Mouse (Mus musculus): ENCODE measurements around the gene Kcnj9. TPM values are rescaled to one million over a fixed set of nuclear protein-coding genes. Genes with fewer than 3 reads are reported as not detected.

Kcnj9 gene
- polyA plus RNA-seq, 1 experiment from 2014 or later, result not detected

DNA sequence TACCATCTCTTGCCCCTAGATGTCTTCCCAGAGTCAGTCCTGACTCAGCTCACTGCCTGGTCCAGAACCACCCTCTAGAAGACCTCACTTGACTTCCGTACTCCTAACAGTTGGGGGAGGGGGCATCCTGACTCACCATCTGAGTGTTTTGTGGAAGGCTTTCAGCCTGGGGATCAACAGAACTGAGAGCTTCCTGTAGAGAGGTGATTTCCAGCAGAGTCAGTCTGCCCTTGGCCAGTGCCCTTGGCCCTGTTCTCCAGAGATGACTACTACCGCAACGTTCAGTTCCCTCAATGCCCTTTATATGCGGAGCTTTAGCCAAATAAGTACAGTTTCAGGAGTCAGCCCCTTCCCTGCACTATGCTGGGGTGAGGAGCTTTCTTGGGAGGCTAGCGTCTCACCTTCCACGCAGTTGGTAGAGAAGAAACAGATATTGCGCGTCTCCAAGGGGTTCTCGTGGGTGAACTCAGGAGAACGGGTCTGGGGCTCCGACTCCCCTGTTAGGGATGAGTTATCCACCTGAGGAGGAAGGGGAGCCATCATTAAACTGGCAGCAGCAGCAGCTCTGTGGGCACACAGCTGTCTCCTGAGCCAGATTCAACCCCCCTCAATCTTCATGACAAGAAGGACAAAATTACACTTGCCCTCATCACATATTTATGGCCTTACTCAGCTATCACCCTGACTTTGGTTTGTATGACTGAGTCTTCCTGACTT lies 40.1 kb downstream of the Kcnj9 start:
- H3K9ac ChIP-seq, result no peak overlapping the region
- peaks cover 75% of the 10 kb centered on the region for H3K36me3 ChIP-seq
- H3K4me2 ChIP-seq, result no peak overlapping the region
- 90% methylated on average over 11 of the region's 11 CpGs for WGBS
- H3K27ac ChIP-seq (ENCODE audit: poor library complexity, severe bottlenecking), result no peak overlapping the region
- H3K4me1 ChIP-seq (replicated peaks), result no peaks in the 10 kb centered on the region
- no peak overlapping the region for H3K4me3 ChIP-seq
- H3K27me3 ChIP-seq (replicated peaks), result 0 out of 2 replicates have a peak, but pooled peaks cover 2% of the 10 kb centered on the region
- ATAC-seq (ENCODE audit: insufficient number of reproducible peaks, low FRiP score), result no peak
- H3K9me3 ChIP-seq (replicated peaks), result no peaks in the 10 kb centered on the region

DNA sequence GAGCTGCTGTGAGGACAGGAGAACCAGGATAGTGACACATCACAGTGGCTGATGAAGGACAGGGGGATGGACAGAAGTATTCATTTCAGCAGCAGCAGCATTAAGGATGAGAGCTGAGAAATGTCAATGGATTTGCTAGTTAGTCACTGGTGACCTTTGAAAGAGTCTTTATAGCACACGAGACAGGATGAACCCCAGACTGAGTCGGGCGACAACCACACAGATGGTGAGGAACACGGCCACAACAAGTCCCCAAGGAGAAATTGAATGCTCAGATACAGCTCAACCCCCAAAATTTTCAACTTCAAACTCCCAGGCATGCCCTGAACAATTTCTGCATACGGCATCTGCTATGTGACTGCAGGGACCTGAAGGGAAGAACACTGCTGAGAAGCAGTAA lies 42.4 kb downstream of the Kcnj9 start:
- Histone ChIP-seq H3K27me3 (replicated peaks) (0 out of 2 replicates have a peak, but pooled peaks cover 2% of the 10 kb centered on the region), H3K4me3 (no peak overlapping the region), H3K9me3 (replicated peaks) (no peaks in the 10 kb centered on the region), H3K27ac (ENCODE audit: poor library complexity, severe bottlenecking) (no peak overlapping the region), H3K36me3 (peaks cover 73% of the 10 kb centered on the region), H3K4me2 (no peak overlapping the region), H3K4me1 (replicated peaks) (no peaks in the 10 kb centered on the region), H3K9ac (no peak overlapping the region)
- ATAC-seq (ENCODE audit: insufficient number of reproducible peaks, low FRiP score), result no peak
- WGBS, result 86% methylated on average over 5 of the region's 5 CpGs

GRCm38 (mm10) chr1:172284221-172284620 lies 44.9 kb downstream of the Kcnj9 start:
- no peak overlapping the region for H3K4me2 ChIP-seq
- no peaks in the 10 kb centered on the region for H3K4me1 ChIP-seq (replicated peaks)
- peaks cover 51% of the 10 kb centered on the region for H3K36me3 ChIP-seq
- H3K9ac ChIP-seq, result no peak overlapping the region
- no peaks in the 10 kb centered on the region for H3K9me3 ChIP-seq (replicated peaks)
- H3K4me3 ChIP-seq, result no peak overlapping the region
- no peak overlapping the region for H3K27ac ChIP-seq (ENCODE audit: poor library complexity, severe bottlenecking)
- no peak for ATAC-seq (ENCODE audit: insufficient number of reproducible peaks, low FRiP score)
- 77% methylated on average over 14 of the region's 14 CpGs for WGBS
- H3K27me3 ChIP-seq (replicated peaks), result 0 out of 2 replicates have a peak, but pooled peaks cover 2% of the 10 kb centered on the region

DNA sequence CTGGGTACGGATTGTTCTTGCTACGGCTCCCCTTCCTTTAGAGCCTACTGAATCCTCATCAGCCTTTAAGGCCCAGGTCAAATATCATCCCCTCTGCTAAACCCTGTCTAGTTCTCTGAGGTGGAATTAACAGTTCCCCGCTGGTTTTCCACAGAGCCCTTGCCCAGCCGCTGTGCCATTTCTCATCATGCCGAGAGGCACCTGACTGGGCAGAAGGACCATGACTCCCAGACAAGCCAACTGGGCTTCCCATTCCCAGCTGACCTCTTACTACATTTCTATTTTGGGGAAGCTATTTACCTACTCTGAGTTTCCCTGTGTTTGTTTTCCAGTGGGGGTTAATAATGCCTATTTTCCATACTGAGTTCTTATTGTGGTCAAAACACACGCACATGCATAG lies 46.0 kb downstream of the Kcnj9 start:
- Histone ChIP-seq H3K9ac (no peak overlapping the region), H3K4me2 (no peak overlapping the region), H3K4me1 (replicated peaks) (peaks cover 10% of the 10 kb centered on the region), H3K27me3 (replicated peaks) (0 out of 2 replicates have a peak, but pooled peaks cover 2% of the 10 kb centered on the region), H3K27ac (ENCODE audit: poor library complexity, severe bottlenecking) (no peak overlapping the region), H3K36me3 (peaks cover 48% of the 10 kb centered on the region), H3K4me3 (no peak overlapping the region), H3K9me3 (replicated peaks) (no peaks in the 10 kb centered on the region)
- no peak for ATAC-seq (ENCODE audit: insufficient number of reproducible peaks, low FRiP score)
- 87% methylated on average over 6 of the region's 6 CpGs for WGBS

DNA sequence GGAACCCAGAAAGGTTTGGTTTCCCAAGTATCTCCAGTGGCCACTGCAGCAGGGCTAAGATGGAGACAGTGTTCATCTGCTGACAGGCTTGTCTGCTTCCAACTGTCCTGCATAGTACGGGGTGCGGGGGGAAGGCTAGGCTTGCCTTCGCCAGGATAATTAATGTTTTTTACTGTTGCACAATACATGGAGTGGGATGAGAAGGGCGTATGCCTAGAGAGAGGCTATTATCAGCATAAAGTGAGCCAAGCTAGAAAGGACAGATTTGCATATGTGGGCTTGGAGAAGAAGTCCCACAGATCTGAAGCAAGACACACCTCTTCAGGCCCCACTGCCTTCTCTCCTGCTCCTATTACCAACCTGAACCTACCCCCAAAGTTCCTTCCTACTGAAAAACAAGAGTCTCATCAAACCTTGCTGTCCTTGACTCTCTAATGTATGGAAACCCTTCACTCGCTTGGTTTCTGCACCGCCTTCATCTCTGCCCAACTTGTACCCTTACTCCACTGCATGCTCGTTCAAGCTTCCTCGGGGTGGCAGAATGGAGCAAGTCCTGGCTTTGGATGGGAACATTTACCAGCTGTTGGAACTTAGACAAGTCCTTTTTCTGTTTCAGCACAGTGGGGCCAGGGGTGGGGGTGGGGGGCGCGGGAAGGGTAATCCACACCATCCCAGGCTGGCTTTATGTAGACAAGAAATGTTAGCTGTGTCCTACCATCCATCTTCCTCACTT lies 47.4 kb downstream of the Kcnj9 start:
- Histone ChIP-seq H3K9me3 (replicated peaks) (no peaks in the 10 kb centered on the region), H3K4me1 (replicated peaks) (peaks cover 10% of the 10 kb centered on the region), H3K27me3 (replicated peaks) (0 out of 2 replicates have a peak, but pooled peaks cover 2% of the 10 kb centered on the region), H3K27ac (ENCODE audit: poor library complexity, severe bottlenecking) (no peak overlapping the region), H3K4me3 (no peak overlapping the region), H3K9ac (no peak overlapping the region), H3K4me2 (no peak overlapping the region), H3K36me3 (peaks cover 52% of the 10 kb centered on the region)
- WGBS, result 76% methylated on average over 10 of the region's 10 CpGs
- no peak for ATAC-seq (ENCODE audit: insufficient number of reproducible peaks, low FRiP score)

DNA sequence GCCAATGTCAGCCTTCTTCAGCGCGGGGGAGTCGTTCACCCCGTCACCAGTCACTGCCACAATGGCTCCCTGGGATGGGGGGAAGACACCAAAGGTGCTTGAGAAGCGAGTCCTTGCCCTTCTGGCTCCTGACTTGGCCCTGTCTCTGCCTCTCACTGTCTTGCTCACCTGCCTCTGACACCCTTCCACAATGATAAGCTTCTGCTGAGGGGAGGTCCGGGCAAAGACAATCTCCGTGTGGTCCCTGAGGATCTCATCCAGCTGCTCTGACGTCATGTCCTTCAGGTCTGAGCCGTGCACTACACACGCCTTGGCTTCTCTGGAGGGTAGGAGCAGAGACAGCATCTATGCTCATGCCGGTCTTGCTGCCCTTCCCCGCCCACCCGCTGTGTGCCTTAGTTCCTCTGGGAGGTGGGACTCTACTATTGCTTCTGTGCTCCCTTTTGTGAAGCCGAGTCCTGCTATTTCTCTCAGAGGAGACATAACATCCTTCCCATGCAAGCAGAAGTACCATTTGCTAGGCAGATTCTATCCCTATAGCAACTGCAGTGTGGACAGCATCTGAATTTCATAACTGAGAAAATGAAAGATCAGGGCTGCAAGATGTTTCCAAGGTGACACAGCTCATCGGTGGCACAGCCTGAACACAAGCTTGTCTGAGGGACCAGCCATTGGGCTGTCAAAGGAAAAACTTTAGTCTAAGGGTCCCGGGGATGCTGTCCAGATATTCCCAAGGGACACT lies 49.2 kb downstream of the Kcnj9 start:
- Histone ChIP-seq H3K9me3 (replicated peaks) (no peaks in the 10 kb centered on the region), H3K36me3 (peaks cover 35% of the 10 kb centered on the region), H3K4me3 (no peak overlapping the region), H3K9ac (no peak overlapping the region), H3K4me1 (replicated peaks) (peaks cover 10% of the 10 kb centered on the region), H3K4me2 (no peak overlapping the region), H3K27ac (ENCODE audit: poor library complexity, severe bottlenecking) (no peak overlapping the region), H3K27me3 (replicated peaks) (no peaks in the 10 kb centered on the region)
- WGBS, result 69% methylated on average over 16 of the region's 16 CpGs
- no peak for ATAC-seq (ENCODE audit: insufficient number of reproducible peaks, low FRiP score)

GRCm38 (mm10) chr1:172278328-172278727 lies 50.8 kb downstream of the Kcnj9 start:
- H3K36me3 ChIP-seq, result peaks cover 23% of the 10 kb centered on the region; the same call in 1 of the 2 replicates
- H3K27me3 ChIP-seq (replicated peaks), result no peaks in the 10 kb centered on the region
- no peak overlapping the region for H3K27ac ChIP-seq (ENCODE audit: poor library complexity, severe bottlenecking)
- no peak overlapping the region for H3K4me3 ChIP-seq
- peaks cover 15% of the 10 kb centered on the region for H3K4me1 ChIP-seq (replicated peaks)
- H3K4me2 ChIP-seq, result no peak overlapping the region
- H3K9me3 ChIP-seq (replicated peaks), result no peaks in the 10 kb centered on the region
- H3K9ac ChIP-seq, result no peak overlapping the region
- 87% methylated on average over 13 of the region's 13 CpGs for WGBS
- no peak for ATAC-seq (ENCODE audit: insufficient number of reproducible peaks, low FRiP score)

GRCm38 (mm10) chr1:172277172-172277571 lies 51.9 kb downstream of the Kcnj9 start:
- Histone ChIP-seq H3K9ac (no peak overlapping the region), H3K9me3 (replicated peaks) (no peaks in the 10 kb centered on the region), H3K36me3 (peaks cover 21% of the 10 kb centered on the region; the same call in 1 of the 2 replicates), H3K27me3 (replicated peaks) (no peaks in the 10 kb centered on the region), H3K4me2 (no peak overlapping the region), H3K4me3 (no peak overlapping the region), H3K27ac (ENCODE audit: poor library complexity, severe bottlenecking) (no peak overlapping the region), H3K4me1 (replicated peaks) (peaks cover 15% of the 10 kb centered on the region)
- 48% methylated on average over 3 of the region's 3 CpGs for whole genome bisulfite sequencing
- no peak for ATAC-seq (ENCODE audit: insufficient number of reproducible peaks, low FRiP score)

GRCm38 (mm10) chr1:172274547-172274946 lies 54.6 kb downstream of the Kcnj9 start:
- Histone ChIP-seq H3K4me2 (no peak overlapping the region), H3K4me3 (no peak overlapping the region), H3K27ac (ENCODE audit: poor library complexity, severe bottlenecking) (no peak overlapping the region), H3K27me3 (replicated peaks) (no peaks in the 10 kb centered on the region), H3K4me1 (replicated peaks) (peaks cover 15% of the 10 kb centered on the region), H3K9me3 (replicated peaks) (no peaks in the 10 kb centered on the region), H3K9ac (no peak overlapping the region), H3K36me3 (peaks cover 21% of the 10 kb centered on the region; the same call in 1 of the 2 replicates)
- ATAC-seq (ENCODE audit: insufficient number of reproducible peaks, low FRiP score), result no peak
- WGBS, result 73% methylated on average over 5 of the region's 5 CpGs

DNA sequence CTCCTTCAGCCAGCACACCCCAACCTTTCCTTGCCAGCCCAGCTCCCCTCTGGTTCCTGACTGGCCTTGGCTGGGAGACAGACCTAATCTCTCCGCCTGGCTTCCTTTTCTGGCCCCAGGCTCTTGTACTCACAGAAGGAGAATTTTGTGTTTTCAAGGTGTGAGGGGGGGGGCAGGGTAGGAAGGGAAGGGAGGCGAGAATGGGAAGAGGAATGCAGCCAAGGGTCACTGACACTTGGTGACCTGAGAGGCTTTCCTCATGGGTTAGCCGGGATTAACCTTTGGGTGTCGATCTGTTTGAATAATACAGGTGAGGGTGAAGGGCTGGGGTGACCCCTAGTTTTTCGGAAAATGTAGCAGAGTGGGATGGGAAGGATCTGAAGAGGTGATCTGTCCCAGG lies 55.0 kb downstream of the Kcnj9 start:
- 53% methylated on average over 5 of the region's 5 CpGs for WGBS
- H3K4me1 ChIP-seq (replicated peaks), result peaks cover 15% of the 10 kb centered on the region

GRCm38 (mm10) chr1:172273386-172273785 lies 55.7 kb downstream of the Kcnj9 start:
- no peak for ATAC-seq (ENCODE audit: insufficient number of reproducible peaks, low FRiP score)
- Histone ChIP-seq H3K4me3 (no peak overlapping the region), H3K9me3 (replicated peaks) (no peaks in the 10 kb centered on the region), H3K36me3 (peaks cover 16% of the 10 kb centered on the region; the same call in 1 of the 2 replicates), H3K9ac (no peak overlapping the region), H3K4me2 (no peak overlapping the region), H3K27ac (ENCODE audit: poor library complexity, severe bottlenecking) (no peak overlapping the region), H3K4me1 (replicated peaks) (peaks cover 7% of the 10 kb centered on the region; the same call in 1 of the 2 replicates), H3K27me3 (replicated peaks) (no peaks in the 10 kb centered on the region)
- 73% methylated on average over 6 of the region's 6 CpGs for WGBS

More for the DNA sequence above, 55.0 kb downstream of the Kcnj9 start:
- Histone ChIP-seq H3K27ac (ENCODE audit: poor library complexity, severe bottlenecking) (no peak overlapping the region), H3K9me3 (replicated peaks) (no peaks in the 10 kb centered on the region), H3K4me3 (no peak overlapping the region), H3K27me3 (replicated peaks) (no peaks in the 10 kb centered on the region), H3K4me2 (no peak overlapping the region), H3K36me3 (peaks cover 18% of the 10 kb centered on the region; the same call in 1 of the 2 replicates), H3K9ac (no peak overlapping the region)
- no peak for ATAC-seq (ENCODE audit: insufficient number of reproducible peaks, low FRiP score)

Measured in heart, embryonic 12.5 days (tissue).